Mouse (Mus musculus): ENCODE measurements around the gene Qprt. TPM values are rescaled to one million over a fixed set of nuclear protein-coding genes. Genes with fewer than 3 reads are reported as not detected.
"Not testable (repeated sequence)": the region's sequence is repeated elsewhere in the genome, so short reads cannot be mapped to it uniquely, and the experiment has no call there.

Qprt gene
- polyA plus RNA-seq, 1 experiment from 2014 or later = 1.7 TPM

DNA sequence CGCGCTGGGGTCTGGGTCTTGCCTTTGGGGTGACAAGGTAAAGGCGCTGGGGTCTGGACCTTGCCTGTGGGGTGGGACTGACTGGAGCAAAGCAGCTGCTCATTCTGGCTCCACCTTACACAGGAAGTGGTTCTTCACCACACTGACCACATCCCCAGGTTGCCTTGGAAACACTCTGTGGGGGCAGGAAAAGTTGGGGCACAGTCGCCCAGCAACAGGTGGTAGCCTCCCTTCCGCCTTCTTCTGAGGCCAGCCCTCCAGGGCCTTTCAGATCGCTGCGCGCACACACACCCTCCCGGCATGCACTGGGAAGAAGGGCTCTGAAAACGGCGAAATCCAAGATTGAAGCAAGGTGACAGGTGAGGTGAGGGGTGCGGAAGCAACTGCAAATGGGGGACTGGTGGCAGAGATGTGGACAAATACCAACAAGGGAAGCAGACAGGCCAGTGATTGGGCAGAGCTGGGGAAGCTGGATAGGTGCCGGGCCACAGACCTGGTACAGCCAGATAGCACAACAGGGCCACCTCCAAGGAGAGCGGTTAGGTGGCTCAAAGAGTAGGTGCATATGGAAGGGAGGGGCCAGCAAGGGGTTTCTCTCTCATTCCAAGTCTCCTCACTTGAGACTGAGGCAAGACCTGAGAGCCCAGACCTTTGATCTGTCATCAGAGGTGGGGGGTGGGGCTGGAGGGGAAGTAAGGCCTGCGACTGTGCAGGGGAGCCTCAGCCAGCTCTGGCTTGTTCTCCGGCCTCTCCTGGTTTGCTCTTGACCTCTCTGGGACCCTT is 30.7 kb downstream of the Qprt start, which contains the start of gene AI467606:
TSS of gene AI467606 (plus strand) at position 246 of the 783 bp plus-strand sequence.
- Histone ChIP-seq H3K4me3 (replicated peaks) (no peak within 1 kb of the TSS), H3K4me2 (peak within 1 kb of the TSS; percentile 21)
- ATAC-seq (ENCODE audit: insufficient number of reproducible peaks, insufficient read depth, low FRiP score, low TSS enrichment, low read depth) = no peak

GRCm38 (mm10) chr7:127090154-127091113 is 31.6 kb downstream of the Qprt start:
- Histone ChIP-seq H3K27ac (no peak overlapping the region), H3K27me3 (no peaks in the 10 kb centered on the region; the same call in 1 of the 2 replicates), H3K9me3 (no peaks in the 10 kb centered on the region), H3K4me1 (replicated peaks) (peaks cover 18% of the 10 kb centered on the region), H3K9ac (replicated peaks) (no peak overlapping the region), H3K36me3 (no peaks in the 10 kb centered on the region), H3K4me2 (0 out of 2 replicates have a peak overlapping the region, but pooled peaks have one; percentile 21), H3K4me3 (replicated peaks) (no peak overlapping the region)
- ATAC-seq (ENCODE audit: insufficient number of reproducible peaks, insufficient read depth, low FRiP score, low TSS enrichment, low read depth) = no peak
- 87% methylated on average over 19 of the region's 20 CpGs for WGBS

More for the DNA sequence above, 30.7 kb downstream of the Qprt start, which contains the start of gene AI467606:
- WGBS = 55% methylated on average over 16 of the region's 16 CpGs
- H3K27ac ChIP-seq = no peak within 1 kb of the TSS
- peaks cover 18% of the 10 kb centered on the region for H3K4me1 ChIP-seq (replicated peaks)
- H3K36me3 ChIP-seq = no peaks in the 10 kb centered on the region
- H3K27me3 ChIP-seq = no peaks in the 10 kb centered on the region; the same call in 1 of the 2 replicates
- no peak within 1 kb of the TSS for H3K9ac ChIP-seq (replicated peaks)
- no peaks in the 10 kb centered on the region for H3K9me3 ChIP-seq

GRCm38 (mm10) chr7:127088901-127089845 is 32.9 kb downstream of the Qprt start:
- Histone ChIP-seq H3K4me3 (replicated peaks) (peak overlapping the region; percentile 16), H3K36me3 (no peaks in the 10 kb centered on the region), H3K27me3 (no peaks in the 10 kb centered on the region; the same call in 1 of the 2 replicates), H3K4me2 (peak overlapping the region; percentile 50), H3K4me1 (replicated peaks) (peaks cover 18% of the 10 kb centered on the region), H3K27ac (no peak overlapping the region), H3K9me3 (no peaks in the 10 kb centered on the region), H3K9ac (replicated peaks) (no peak overlapping the region; the same call in 1 of the 2 replicates)
- WGBS = 23% methylated on average over 27 of the region's 27 CpGs
- no peak for ATAC-seq (ENCODE audit: insufficient number of reproducible peaks, insufficient read depth, low FRiP score, low TSS enrichment, low read depth)

- ATAC-seq (ENCODE audit: insufficient number of reproducible peaks, insufficient read depth, low FRiP score, low TSS enrichment, low read depth) = no peak
- Histone ChIP-seq H3K27ac (no peak overlapping the region), H3K4me1 (replicated peaks) (peaks cover 18% of the 10 kb centered on the region), H3K4me2 (no peak overlapping the region), H3K27me3 (no peaks in the 10 kb centered on the region; the same call in 1 of the 2 replicates), H3K9me3 (no peaks in the 10 kb centered on the region), H3K4me3 (replicated peaks) (no peak overlapping the region), H3K36me3 (no peaks in the 10 kb centered on the region), H3K9ac (replicated peaks) (no peak overlapping the region)
- WGBS = 85% methylated on average over 3 of the region's 3 CpGs
These were observed 33.9 kb downstream of the Qprt start for GRCm38 (mm10) chr7:127088083-127088482.

GRCm38 (mm10) chr7:127087278-127088010 is 34.6 kb downstream of the Qprt start, which contains the start of gene Zg16:
Gene Zg16, minus strand, starts transcription at chr7:127087328.
- not testable (repeated sequence) for H3K27ac ChIP-seq; H3K36me3 ChIP-seq; H3K4me3 ChIP-seq (replicated peaks); H3K27me3 ChIP-seq; H3K9ac ChIP-seq (replicated peaks); H3K9me3 ChIP-seq; ATAC-seq (ENCODE audit: insufficient number of reproducible peaks, insufficient read depth, low FRiP score, low TSS enrichment, low read depth); H3K4me2 ChIP-seq
- WGBS = 83% methylated on average over 6 of the region's 6 CpGs
- peaks cover 18% of the 10 kb centered on the region for H3K4me1 ChIP-seq (replicated peaks)

- H3K9ac ChIP-seq (replicated peaks); H3K36me3 ChIP-seq; H3K4me1 ChIP-seq (replicated peaks); ATAC-seq (ENCODE audit: insufficient number of reproducible peaks, insufficient read depth, low FRiP score, low TSS enrichment, low read depth); H3K4me3 ChIP-seq (replicated peaks); H3K27ac ChIP-seq; H3K27me3 ChIP-seq; H3K4me2 ChIP-seq; H3K9me3 ChIP-seq: not testable (repeated sequence)
- 49% methylated on average over 6 of the region's 6 CpGs for WGBS
These were observed 36.3 kb downstream of the Qprt start for GRCm38 (mm10) chr7:127085751-127086150.

DNA sequence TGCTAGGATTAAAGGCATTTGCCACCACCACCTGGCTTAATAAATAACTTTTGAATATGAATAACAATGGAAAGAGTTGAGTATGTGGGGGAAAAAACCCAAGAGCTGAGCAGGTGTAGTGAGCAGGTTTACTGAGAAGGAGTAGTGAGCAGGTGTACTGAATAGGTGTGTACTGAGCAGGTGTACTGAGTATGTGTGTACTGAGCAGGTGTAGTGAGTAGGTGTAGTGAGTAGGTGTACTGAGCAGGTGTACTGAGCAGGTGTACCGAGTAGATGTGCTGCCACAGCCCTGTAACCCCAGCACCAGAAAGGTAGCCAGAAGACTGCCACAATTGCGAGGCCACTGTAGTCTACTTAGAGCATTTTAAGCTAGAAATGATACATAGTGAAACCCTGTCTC is 37.2 kb downstream of the Qprt start:
- no peaks in the 10 kb centered on the region for H3K36me3 ChIP-seq
- no peak overlapping the region for H3K4me2 ChIP-seq
- no peak overlapping the region for H3K4me3 ChIP-seq (replicated peaks)
- no peak overlapping the region for H3K9ac ChIP-seq (replicated peaks)
- H3K27me3 ChIP-seq = no peaks in the 10 kb centered on the region; the same call in 1 of the 2 replicates
- no peak for ATAC-seq (ENCODE audit: insufficient number of reproducible peaks, insufficient read depth, low FRiP score, low TSS enrichment, low read depth)
- H3K4me1 ChIP-seq (replicated peaks) = peaks cover 9% of the 10 kb centered on the region
- 71% methylated on average over 2 of the region's 2 CpGs for WGBS
- H3K9me3 ChIP-seq = no peaks in the 10 kb centered on the region
- H3K27ac ChIP-seq = no peak overlapping the region

DNA sequence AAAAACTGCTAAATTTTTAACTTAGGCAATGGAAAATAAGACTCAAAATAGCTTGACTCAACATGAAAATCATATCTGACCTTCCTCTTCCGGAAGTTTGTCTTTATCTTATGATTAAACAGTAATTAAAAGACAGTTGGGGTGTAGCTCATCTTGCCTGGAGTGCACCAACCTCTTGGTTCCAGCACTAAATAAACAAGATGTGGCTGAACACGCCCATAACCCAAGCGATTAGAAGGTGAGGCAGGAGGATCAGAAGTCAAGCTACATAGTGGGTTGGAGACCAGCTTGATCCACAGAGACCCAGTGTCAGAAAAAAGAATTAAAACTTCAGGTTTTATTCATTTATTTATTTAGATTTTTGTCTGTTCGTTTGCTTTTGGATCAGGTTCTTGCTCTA is 38.3 kb downstream of the Qprt start:
- Histone ChIP-seq H3K4me1 (replicated peaks) (peaks cover under 1% of the 10 kb centered on the region; the same call in 1 of the 2 replicates), H3K36me3 (no peaks in the 10 kb centered on the region), H3K27ac (no peak overlapping the region), H3K9ac (replicated peaks) (no peak overlapping the region), H3K9me3 (no peaks in the 10 kb centered on the region), H3K4me2 (no peak overlapping the region), H3K4me3 (replicated peaks) (no peak overlapping the region), H3K27me3 (no peaks in the 10 kb centered on the region)
- no peak for ATAC-seq (ENCODE audit: insufficient number of reproducible peaks, insufficient read depth, low FRiP score, low TSS enrichment, low read depth)
- WGBS = 84% methylated on average over 4 of the region's 4 CpGs

DNA sequence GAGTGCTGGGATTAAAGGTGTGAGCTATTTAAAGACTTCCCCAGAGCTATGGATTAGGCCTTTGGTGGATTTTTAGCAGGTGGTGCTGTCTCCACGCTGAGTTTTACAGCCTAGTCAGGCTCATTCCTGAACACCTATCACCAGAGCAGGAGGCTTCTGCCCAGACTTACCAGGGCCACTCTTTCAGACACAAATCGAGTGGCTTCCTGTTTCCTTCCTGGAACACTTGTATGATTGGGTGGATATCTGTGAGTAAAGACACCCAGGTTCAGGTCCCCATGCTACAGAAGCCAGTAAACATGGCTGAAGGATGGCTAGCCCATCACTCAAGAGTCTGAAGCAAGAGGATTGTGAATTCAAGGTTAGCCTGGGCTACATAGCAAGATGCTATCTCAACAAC is 39.0 kb downstream of the Qprt start:
- no peak overlapping the region for H3K4me3 ChIP-seq (replicated peaks)
- no peak overlapping the region for H3K4me2 ChIP-seq
- no peaks in the 10 kb centered on the region for H3K27me3 ChIP-seq
- H3K4me1 ChIP-seq (replicated peaks) = no peaks in the 10 kb centered on the region; the same call in 1 of the 2 replicates
- no peak overlapping the region for H3K27ac ChIP-seq
- ATAC-seq (ENCODE audit: insufficient number of reproducible peaks, insufficient read depth, low FRiP score, low TSS enrichment, low read depth) = no peak
- H3K9ac ChIP-seq (replicated peaks) = no peak overlapping the region
- no peaks in the 10 kb centered on the region for H3K36me3 ChIP-seq
- H3K9me3 ChIP-seq = no peaks in the 10 kb centered on the region
- WGBS = 51% methylated on average over 2 of the region's 2 CpGs

GRCm38 (mm10) chr7:127082271-127082670 is 39.8 kb downstream of the Qprt start:
- Histone ChIP-seq H3K9me3 (no peaks in the 10 kb centered on the region), H3K4me3 (replicated peaks) (no peak overlapping the region), H3K27ac (no peak overlapping the region), H3K4me1 (replicated peaks) (no peaks in the 10 kb centered on the region; the same call in 1 of the 2 replicates), H3K27me3 (no peaks in the 10 kb centered on the region), H3K9ac (replicated peaks) (no peak overlapping the region), H3K36me3 (no peaks in the 10 kb centered on the region), H3K4me2 (no peak overlapping the region)
- ATAC-seq (ENCODE audit: insufficient number of reproducible peaks, insufficient read depth, low FRiP score, low TSS enrichment, low read depth) = no peak
- WGBS = 83% methylated on average over 8 of the region's 8 CpGs
